In genomic region chr5:33730516-33730915, GRCm38 (mm10) we compare ENCODE assay signal across 21 mouse cellular contexts. TPM values are rescaled to one million over a fixed set of nuclear protein-coding genes. Genes with fewer than 3 reads are reported as not detected.
DNase-seq lines count a peak whose midpoint lies in the region; ATAC-seq lines count a peak whose summit lies in the region.
"Had no signal": no experiment of that assay in that cellular context is flagged by ENCODE, and none has a peak within 500 bp of the region (broad histone marks: within the 10 kb centered on the region; RNA-seq: fewer than 3 reads in every experiment).

No protein-coding gene starts in this region.

- peaks cover 20% of the 10 kb centered on the region for H3K4me1 ChIP-seq in midbrain, embryonic 13.5 days (replicated peaks)
- H3K4me1 ChIP-seq in midbrain, embryonic 15.5 days: no peaks in the 10 kb centered on the region
- peaks cover 22% of the 10 kb centered on the region; the same call in 1 of the 2 replicates for H3K4me1 ChIP-seq in limb, embryonic 15.5 days
- H3K4me1 ChIP-seq: heart, embryonic 15.5 days had no signal

- H3K9me3 ChIP-seq in midbrain, embryonic 13.5 days: no peaks in the 10 kb centered on the region
- no peaks in the 10 kb centered on the region for H3K9me3 ChIP-seq in midbrain, embryonic 15.5 days
- H3K9me3 ChIP-seq in limb, embryonic 15.5 days: no peaks in the 10 kb centered on the region
- H3K9me3 ChIP-seq: heart, embryonic 15.5 days; hindbrain, embryonic 13.5 days had no signal

- H3K27me3 ChIP-seq in midbrain, embryonic 13.5 days: peaks cover 35% of the 10 kb centered on the region
- H3K27me3 ChIP-seq in midbrain, embryonic 15.5 days (replicated peaks): peaks cover 10% of the 10 kb centered on the region; the same call in 1 of the 2 replicates
- H3K27me3 ChIP-seq in limb, embryonic 15.5 days: no peaks in the 10 kb centered on the region

- peak; percentile 45 for DNase-seq in kidney, postnatal 14 days
- DNase-seq in kidney, adult 18-20 months: no peak
- peak; percentile 41 for DNase-seq in lung, postnatal 25 days (ENCODE audit: low spot score)
- no peak for DNase-seq in left cerebral cortex, adult 8-10 months (ENCODE audit: low spot score in 2 of 2)
- DNase-seq: adrenal gland, adult 8-10 months; B cell, adult 2 months; cerebellum, adult 8-10 months; cerebellum, postnatal 36 days; embryo, embryonic 11 days; heart, postnatal 36 days; kidney, adult 11 months; right cerebral cortex, postnatal 14 days had no signal

- H3K36me3 ChIP-seq in midbrain, embryonic 13.5 days: peaks cover 65% of the 10 kb centered on the region
- no peaks in the 10 kb centered on the region for H3K36me3 ChIP-seq in midbrain, embryonic 15.5 days (replicated peaks)
- H3K36me3 ChIP-seq in limb, embryonic 15.5 days: peaks cover 63% of the 10 kb centered on the region
- H3K36me3 ChIP-seq: heart, embryonic 15.5 days had no signal

- H3K4me3 ChIP-seq in midbrain, embryonic 13.5 days (replicated peaks): no peak overlapping the region
- no peak overlapping the region for H3K4me3 ChIP-seq in midbrain, embryonic 15.5 days
- H3K4me3 ChIP-seq in limb, embryonic 15.5 days: no peak overlapping the region
- H3K4me3 ChIP-seq: heart, embryonic 15.5 days; hindbrain, embryonic 13.5 days had no signal

- no peak overlapping the region for H3K9ac ChIP-seq in midbrain, embryonic 13.5 days (replicated peaks)
- no peak overlapping the region for H3K9ac ChIP-seq in midbrain, embryonic 15.5 days
- H3K9ac ChIP-seq in limb, embryonic 15.5 days: 0 out of 2 replicates have a peak overlapping the region, but pooled peaks have one; percentile 4
- H3K9ac ChIP-seq: heart, embryonic 15.5 days; hindbrain, embryonic 13.5 days had no signal

- 62% methylated on average over 5 of the region's 5 CpGs for WGBS in midbrain, embryonic 13.5 days
- 57% methylated on average over 5 of the region's 5 CpGs for WGBS in midbrain, embryonic 15.5 days
- 36% methylated on average over 5 of the region's 5 CpGs for WGBS in limb, embryonic 15.5 days

- ATAC-seq in midbrain, embryonic 13.5 days: no peak
- no peak for ATAC-seq in midbrain, embryonic 15.5 days (replicated peaks)
- no peak for ATAC-seq in limb, embryonic 15.5 days (ENCODE audit: insufficient number of reproducible peaks, low FRiP score, low TSS enrichment, low read depth)
- ATAC-seq: activated CD4-positive, CD25-positive, alpha-beta regulatory T cell, adult 4 months had no signal

- no peak overlapping the region for H3K4me2 ChIP-seq in midbrain, embryonic 13.5 days (replicated peaks)
- H3K4me2 ChIP-seq in midbrain, embryonic 15.5 days: no peak overlapping the region
- H3K4me2 ChIP-seq in limb, embryonic 15.5 days: no peak overlapping the region
- H3K4me2 ChIP-seq: heart, embryonic 15.5 days; hindbrain, embryonic 13.5 days had no signal

- H3K27ac ChIP-seq in midbrain, embryonic 13.5 days: 0 out of 2 replicates have a peak overlapping the region, but pooled peaks have one; percentile 9
- no peak overlapping the region for H3K27ac ChIP-seq in midbrain, embryonic 15.5 days
- H3K27ac ChIP-seq in limb, embryonic 15.5 days: no peak overlapping the region
- H3K27ac ChIP-seq: heart, embryonic 15.5 days; hindbrain, embryonic 13.5 days; kidney, postnatal 0 days; stomach, postnatal 0 days had no signal

RNA-seq across cellular contexts. Expression of gene Fgfr3, which starts 9.0 kb away (rescaled TPM):
- 38.3 and 45.9 TPM in 2 replicates for polyA plus RNA-seq in midbrain, embryonic 13.5 days (2015; fragmentation: Nextera tagmentation; extraction: Ambion mirVana)
- polyA plus RNA-seq in midbrain, embryonic 15.5 days (2015; fragmentation: Nextera tagmentation; extraction: Ambion mirVana): 20.9 and 21.4 TPM in 2 replicates
- 33.5 and 37.1 TPM in 2 replicates for polyA plus RNA-seq in limb, embryonic 15.5 days (2015; fragmentation: Nextera tagmentation; extraction: Ambion mirVana)
- total RNA-seq in left cerebral cortex, adult 8-10 months (2022): 100 to 1,000 TPM; 103 to 113 (median 105) TPM
- total RNA-seq: monocyte, adult 5-6 weeks had no signal

RNA-seq across cellular contexts. Expression of gene Letm1, which starts 52.1 kb away (rescaled TPM):
- polyA plus RNA-seq in midbrain, embryonic 13.5 days (2015; fragmentation: Nextera tagmentation; extraction: Ambion mirVana): 52.3 and 58.7 TPM in 2 replicates
- 75.4 and 75.9 TPM in 2 replicates for polyA plus RNA-seq in midbrain, embryonic 15.5 days (2015; fragmentation: Nextera tagmentation; extraction: Ambion mirVana)
- polyA plus RNA-seq in limb, embryonic 15.5 days (2015; fragmentation: Nextera tagmentation; extraction: Ambion mirVana): 40.8 and 41.7 TPM in 2 replicates
- 100 to 1,000 TPM in 1 of 4 experiments, 10 to 100 TPM in 3; 94.3 to 103 (median 95.4) TPM for total RNA-seq in left cerebral cortex, adult 8-10 months (2022)

Comparison
In these comparisons a context has a peak if more than half of its experiments do, and no peak if none do; other contexts are left out.
1. DNase-seq: peak in kidney, postnatal 14 days (single experiment) and lung, postnatal 25 days (single experiment); none in kidney, adult 18-20 months (single experiment) and left cerebral cortex, adult 8-10 months (0 of 2).